Mouse (Mus musculus): ENCODE results near the gene Gm49416. TPM values are rescaled to one million over a fixed set of nuclear protein-coding genes. Genes with fewer than 3 reads are reported as not detected.

Gm49416 gene
- polyA plus RNA-seq, 2 experiments = not detected

DNA sequence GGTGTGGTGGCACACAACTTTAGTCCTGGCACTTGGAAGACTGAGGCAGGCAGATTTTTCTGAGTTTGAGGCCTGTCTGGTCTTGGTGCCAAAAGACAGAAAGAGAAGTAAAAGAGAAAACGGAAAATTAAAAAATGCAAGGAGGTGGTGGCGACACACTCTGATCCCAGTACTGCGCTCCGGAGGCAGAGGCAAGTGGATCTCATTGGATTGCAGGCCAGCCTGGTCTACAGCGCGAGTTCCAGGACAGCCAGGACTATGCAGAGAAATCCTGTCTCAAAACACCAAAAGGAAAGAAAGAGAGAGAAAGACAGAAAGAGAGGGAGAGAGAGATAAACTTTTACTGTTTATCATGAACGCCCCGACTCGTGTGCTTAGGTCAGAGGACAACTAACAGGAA, 17.9 kb upstream of the Gm49416 start:
- peak overlapping the region; percentile 93 for H3K9ac ChIP-seq (ENCODE audit: low read depth, low read length, severe bottlenecking)
- TF ChIP-seq POLR2A (IDR thresholded peaks at IDR 0.05; ENCODE audit: borderline replicate concordance, extremely low read depth, insufficient read depth, insufficient read length) = no peak
- DNase-seq (ENCODE audit: low spot score) = no peak
- H3K27me3 ChIP-seq (ENCODE audit: control insufficient read depth, insufficient read depth, low read length) = no peaks in the 10 kb centered on the region
- peak; percentile 38; the same call in 1 of the 2 replicates for ATAC-seq (ENCODE audit: low FRiP score, low read depth)
- peaks cover 4% of the 10 kb centered on the region; the same call in 1 of the 2 replicates for H3K4me1 ChIP-seq (ENCODE audit: control insufficient read depth, insufficient read depth, low read length)
- peak overlapping the region; percentile 40 for H3K27ac ChIP-seq (replicated peaks; ENCODE audit: low read depth, low read length)
- peaks cover 25% of the 10 kb centered on the region for H3K36me3 ChIP-seq (ENCODE audit: control insufficient read depth, insufficient read depth, low read length)
- 64% methylated on average over 9 of the region's 9 CpGs for WGBS
- no peaks in the 10 kb centered on the region for H3K9me3 ChIP-seq (ENCODE audit: control insufficient read depth, low read length)
- H3K4me3 ChIP-seq (replicated peaks; ENCODE audit: low read length) = peak overlapping the region; percentile 91
- H3K4me2 ChIP-seq (replicated peaks; ENCODE audit: low read depth, low read length, severe bottlenecking) = peak overlapping the region; percentile 88

DNA sequence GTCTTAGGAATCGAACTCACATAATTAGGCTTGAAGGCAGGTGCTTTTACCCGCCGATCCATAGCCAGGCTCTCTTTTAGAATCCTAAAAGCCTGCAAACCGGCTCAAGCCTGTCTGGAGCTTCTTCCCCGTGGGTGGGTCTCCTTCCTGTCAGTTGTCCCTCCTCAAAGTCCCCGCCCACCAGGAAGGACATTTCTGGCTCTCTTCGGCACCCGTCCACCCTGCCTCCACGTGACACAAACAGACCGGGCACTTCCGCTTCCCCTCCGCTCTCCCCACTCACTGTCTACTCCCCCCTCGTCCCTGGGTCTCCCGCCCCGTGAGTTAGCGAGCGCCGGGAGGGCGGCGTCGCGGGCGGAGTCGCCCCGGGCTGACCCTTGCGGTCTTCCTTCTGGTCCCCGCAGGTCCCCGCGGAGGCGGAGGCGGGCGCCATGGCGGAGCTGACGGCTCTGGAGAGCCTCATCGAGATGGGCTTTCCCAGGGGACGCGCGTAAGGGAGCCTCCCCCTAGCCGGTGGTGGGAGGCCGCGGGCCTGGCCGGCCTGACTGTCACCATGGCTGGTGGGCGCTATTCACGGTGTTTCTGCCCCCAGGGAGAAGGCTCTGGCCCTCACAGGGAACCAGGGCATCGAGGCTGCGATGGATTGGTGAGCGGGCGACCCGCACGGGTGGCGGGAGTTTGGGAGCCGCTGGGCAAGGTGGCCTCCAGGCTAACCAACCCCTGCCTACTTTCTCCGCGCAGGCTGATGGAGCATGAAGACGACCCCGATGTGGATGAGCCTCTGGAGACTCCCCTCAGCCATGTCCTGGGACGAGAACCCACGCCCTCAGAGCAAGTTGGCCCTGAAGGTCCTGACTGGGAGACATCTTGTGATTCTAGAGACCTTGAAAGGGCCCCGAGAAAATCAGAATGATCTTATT, 17.2 kb upstream of the Gm49416 start, which contains the start of gene Ubxn1:
Ubxn1 (plus strand) TSS at position 230 of the 920 bp plus-strand sequence.
- WGBS = 3% methylated on average over 52 of the region's 59 CpGs
- no peaks in the 10 kb centered on the region for H3K9me3 ChIP-seq (ENCODE audit: control insufficient read depth, low read length)
- H3K4me2 ChIP-seq (replicated peaks; ENCODE audit: low read depth, low read length, severe bottlenecking) = peak within 1 kb of the TSS; percentile 88
- no peaks in the 10 kb centered on the region for H3K27me3 ChIP-seq (ENCODE audit: control insufficient read depth, insufficient read depth, low read length)
- peak; percentile 96 for DNase-seq (ENCODE audit: low spot score)
- H3K4me1 ChIP-seq (ENCODE audit: control insufficient read depth, insufficient read depth, low read length) = peaks cover 4% of the 10 kb centered on the region; the same call in 1 of the 2 replicates
- H3K9ac ChIP-seq (ENCODE audit: low read depth, low read length, severe bottlenecking) = peak within 1 kb of the TSS; percentile 93
- H3K36me3 ChIP-seq (ENCODE audit: control insufficient read depth, insufficient read depth, low read length) = peaks cover 32% of the 10 kb centered on the region
- H3K27ac ChIP-seq (replicated peaks; ENCODE audit: low read depth, low read length) = peak within 1 kb of the TSS; percentile 63
- H3K4me3 ChIP-seq (replicated peaks; ENCODE audit: low read length) = peak within 1 kb of the TSS; percentile 91
- ATAC-seq (ENCODE audit: low FRiP score, low read depth) = peak; percentile 97
- TF ChIP-seq POLR2A (IDR thresholded peaks at IDR 0.05; ENCODE audit: borderline replicate concordance, extremely low read depth, insufficient read depth, insufficient read length) = peak; percentile 60; the same call in 1 of the 2 replicates

DNA sequence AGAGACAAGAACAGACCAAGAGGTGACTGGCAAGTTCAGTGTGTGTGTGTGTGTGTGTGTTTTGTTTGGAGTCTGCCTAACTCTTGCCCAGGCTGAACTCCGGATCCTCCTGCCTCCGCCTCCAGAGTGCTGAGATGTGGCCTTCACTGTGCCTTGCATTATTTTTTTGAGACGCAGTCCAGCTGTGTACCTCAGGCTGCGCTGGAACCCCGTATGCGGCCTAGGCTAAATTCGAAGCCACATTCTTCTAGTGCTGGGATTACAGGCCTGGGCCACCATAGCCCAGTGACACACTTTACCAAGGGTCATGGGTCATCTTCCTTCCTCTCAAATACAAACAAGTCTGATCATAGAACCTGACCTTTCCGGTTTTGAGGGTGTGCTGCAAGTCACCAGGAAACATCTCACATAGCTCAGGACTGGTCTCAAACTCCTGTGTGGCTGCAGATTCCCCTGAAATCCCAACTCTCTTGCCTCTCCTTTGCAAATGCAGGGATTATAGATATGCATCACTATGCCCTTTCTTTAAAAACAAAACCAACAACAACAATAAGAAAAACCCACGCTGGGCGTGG, 16.4 kb upstream of the Gm49416 start:
- 79% methylated on average over 10 of the region's 10 CpGs for WGBS
- Histone ChIP-seq H3K9me3 (ENCODE audit: control insufficient read depth, low read length) (no peaks in the 10 kb centered on the region), H3K36me3 (ENCODE audit: control insufficient read depth, insufficient read depth, low read length) (peaks cover 36% of the 10 kb centered on the region), H3K27me3 (ENCODE audit: control insufficient read depth, insufficient read depth, low read length) (no peaks in the 10 kb centered on the region), H3K27ac (replicated peaks; ENCODE audit: low read depth, low read length) (no peak overlapping the region), H3K4me2 (replicated peaks; ENCODE audit: low read depth, low read length, severe bottlenecking) (peak overlapping the region; percentile 88), H3K9ac (ENCODE audit: low read depth, low read length, severe bottlenecking) (peak overlapping the region; percentile 93), H3K4me3 (replicated peaks; ENCODE audit: low read length) (peak overlapping the region; percentile 91), H3K4me1 (ENCODE audit: control insufficient read depth, insufficient read depth, low read length) (peaks cover 4% of the 10 kb centered on the region; the same call in 1 of the 2 replicates)
- no peak for TF ChIP-seq POLR2A (IDR thresholded peaks at IDR 0.05; ENCODE audit: borderline replicate concordance, extremely low read depth, insufficient read depth, insufficient read length)
- no peak for ATAC-seq (ENCODE audit: low FRiP score, low read depth)
- no peak for DNase-seq (ENCODE audit: low spot score)

DNA sequence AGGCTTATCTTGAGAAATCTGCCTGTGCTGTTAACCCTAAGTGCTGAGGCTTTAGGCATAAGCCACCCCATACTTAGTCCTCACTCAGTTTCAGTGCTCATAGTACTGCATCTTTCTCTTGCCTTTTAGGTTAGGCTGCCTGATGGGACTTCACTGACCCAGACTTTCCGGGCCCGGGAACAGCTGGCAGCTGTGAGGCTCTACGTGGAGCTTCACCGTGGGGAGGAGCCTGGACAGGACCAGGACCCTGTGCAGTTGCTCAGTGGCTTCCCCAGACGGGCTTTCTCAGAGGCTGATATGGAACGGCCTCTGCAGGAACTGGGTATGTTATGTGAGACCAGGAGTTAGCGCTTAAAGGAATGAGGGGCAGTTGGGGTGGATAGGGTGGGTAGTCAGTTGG, 13.7 kb upstream of the Gm49416 start:
- no peak overlapping the region for H3K4me3 ChIP-seq (replicated peaks; ENCODE audit: low read length)
- no peaks in the 10 kb centered on the region for H3K9me3 ChIP-seq (ENCODE audit: control insufficient read depth, low read length)
- no peak for TF ChIP-seq POLR2A (IDR thresholded peaks at IDR 0.05; ENCODE audit: borderline replicate concordance, extremely low read depth, insufficient read depth, insufficient read length)
- H3K27ac ChIP-seq (replicated peaks; ENCODE audit: low read depth, low read length) = no peak overlapping the region
- WGBS = 94% methylated on average over 7 of the region's 7 CpGs
- peaks cover 8% of the 10 kb centered on the region; the same call in 1 of the 2 replicates for H3K4me1 ChIP-seq (ENCODE audit: control insufficient read depth, insufficient read depth, low read length)
- H3K27me3 ChIP-seq (ENCODE audit: control insufficient read depth, insufficient read depth, low read length) = no peaks in the 10 kb centered on the region
- DNase-seq (ENCODE audit: low spot score) (no peak), ATAC-seq (ENCODE audit: low FRiP score, low read depth) (no peak)
- H3K4me2 ChIP-seq (replicated peaks; ENCODE audit: low read depth, low read length, severe bottlenecking) = no peak overlapping the region
- H3K36me3 ChIP-seq (ENCODE audit: control insufficient read depth, insufficient read depth, low read length) = peaks cover 41% of the 10 kb centered on the region
- no peak overlapping the region for H3K9ac ChIP-seq (ENCODE audit: low read depth, low read length, severe bottlenecking)

DNA sequence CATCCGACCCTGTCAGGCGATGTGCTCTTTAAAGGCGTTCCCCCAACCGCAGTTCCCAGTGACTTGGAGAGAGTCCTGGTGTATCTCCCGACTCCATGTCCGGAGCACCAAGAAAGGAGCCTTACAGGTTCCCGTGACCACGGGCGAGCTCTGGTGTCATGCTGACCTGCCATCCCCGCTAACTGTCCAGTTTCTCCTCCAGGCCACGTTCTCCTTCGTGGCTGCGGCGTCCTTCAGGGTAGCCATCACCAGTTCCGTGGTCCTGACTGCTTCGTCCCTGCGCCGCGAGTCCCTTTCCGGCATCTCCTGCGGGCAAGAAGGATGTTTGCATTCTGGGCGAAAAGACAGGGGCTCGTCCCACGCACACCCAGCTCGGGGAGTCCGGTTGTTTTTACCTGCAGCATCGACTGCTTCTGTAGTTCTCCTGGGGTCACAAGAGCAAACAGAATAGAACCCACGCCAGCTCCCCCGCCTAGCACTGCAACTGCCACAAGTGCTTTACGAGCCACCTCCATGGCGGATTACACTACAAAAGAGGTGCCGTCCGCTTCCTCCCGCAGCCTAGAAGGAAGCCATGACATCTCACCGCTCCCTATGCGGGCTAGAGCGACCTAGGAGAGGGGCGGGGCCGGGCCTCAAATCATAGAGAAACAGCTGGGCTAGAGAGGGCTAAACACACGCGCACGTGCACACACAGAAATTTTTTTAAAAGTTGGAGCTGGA, 8.3 kb upstream of the Gm49416 start, which contains the start of gene Uqcc3:
Uqcc3 (minus strand) TSS at position 613 of the 723 bp plus-strand sequence.
- DNase-seq (ENCODE audit: low spot score) = peak; percentile 91
- peak; percentile 95 for ATAC-seq (ENCODE audit: low FRiP score, low read depth)
- H3K36me3 ChIP-seq (ENCODE audit: control insufficient read depth, insufficient read depth, low read length) = peaks cover 20% of the 10 kb centered on the region
- WGBS = 2% methylated on average over 42 of the region's 42 CpGs
- H3K4me3 ChIP-seq (replicated peaks; ENCODE audit: low read length) = peak within 1 kb of the TSS; percentile 71
- H3K9ac ChIP-seq (ENCODE audit: low read depth, low read length, severe bottlenecking) = peak within 1 kb of the TSS; percentile 83
- no peaks in the 10 kb centered on the region for H3K9me3 ChIP-seq (ENCODE audit: control insufficient read depth, low read length)
- peak within 1 kb of the TSS; percentile 80 for H3K4me2 ChIP-seq (replicated peaks; ENCODE audit: low read depth, low read length, severe bottlenecking)
- peak; percentile 86; the same call in 1 of the 2 replicates for TF ChIP-seq POLR2A (IDR thresholded peaks at IDR 0.05; ENCODE audit: borderline replicate concordance, extremely low read depth, insufficient read depth, insufficient read length)
- H3K4me1 ChIP-seq (ENCODE audit: control insufficient read depth, insufficient read depth, low read length) = peaks cover 5% of the 10 kb centered on the region; the same call in 1 of the 2 replicates
- no peaks in the 10 kb centered on the region for H3K27me3 ChIP-seq (ENCODE audit: control insufficient read depth, insufficient read depth, low read length)
- peak within 1 kb of the TSS; percentile 75 for H3K27ac ChIP-seq (replicated peaks; ENCODE audit: low read depth, low read length)
